Mouse (Mus musculus): ENCODE data around the gene Tspoap1.

GRCm38 (mm10) chr11:87751031-87751430 is 9.3 kb upstream of the Tspoap1 start:
- no peak for TF ChIP-seq CTCF (IDR thresholded peaks at IDR 0.05; ENCODE audit: low read depth)
- no peak for TF ChIP-seq EP300 (IDR thresholded peaks at IDR 0.05; ENCODE audit: low read depth)

Data from liver, postnatal 0 days (tissue).